Mouse (Mus musculus) heart, postnatal 0 days (tissue): ENCODE measurements at regions not wholly inside any gene's neighbourhood (a gene's known extent, or its start where the extent isn't known, plus 50 kb on each side); places are given as distances from the start of the nearest gene placed in this dataset.

Experiments
- ATAC-seq: fragments of 200-750 bp; cut with Nextera tagmentation; 2 replicates; pipeline ENCODE4 v1.8.0; 2017; ENCODE audit warnings: low read depth, moderate number of reproducible peaks, moderate library complexity; ENCODE audit not compliant: insufficient read depth
- DNase-seq: peaks from one replicate; pipeline ENCODE4 v3.0.0-alpha.2; 2016; ENCODE audit warnings: low spot score
- H3K27ac ChIP-seq: fragments of 300-500 bp; sonication (generic); 2 replicates; pipeline ENCODE4 v1.5.1; 2014; ENCODE audit warnings: low read depth, mild to moderate bottlenecking
- H3K27me3 ChIP-seq: fragments of 300-500 bp; sonication (generic); 2 replicates; pipeline ENCODE4 v1.6.1; 2014; ENCODE audit warnings: low read length, mixed read lengths; ENCODE audit not compliant: control insufficient read depth, insufficient read depth
- H3K36me3 ChIP-seq: fragments of 300-500 bp; sonication (generic); replicated peaks from 2 replicates; pipeline ENCODE4 v1.6.1; 2014; ENCODE audit warnings: low read length, mixed read lengths; ENCODE audit not compliant: control insufficient read depth, insufficient read depth
- H3K4me1 ChIP-seq: fragments of 300-500 bp; sonication (generic); 2 replicates; pipeline ENCODE4 v1.6.1; 2014; ENCODE audit warnings: antibody characterized with exemption; ENCODE audit not compliant: control insufficient read depth, insufficient read depth
- H3K4me2 ChIP-seq: fragments of 300-500 bp; sonication (generic); 2 replicates; pipeline ENCODE4 v1.6.1; 2014; ENCODE audit warnings: low read depth, mild to moderate bottlenecking, low read length, moderate library complexity
- H3K4me3 ChIP-seq: fragments of 300-500 bp; sonication (generic); 2 replicates; pipeline ENCODE4 v1.5.1; 2014; ENCODE audit warnings: low read depth, low read length
- H3K9ac ChIP-seq: fragments of 300-500 bp; sonication (generic); replicated peaks from 2 replicates; pipeline ENCODE4 v1.6.1; 2014; ENCODE audit warnings: low read depth, low read length, mixed read lengths
- H3K9me3 ChIP-seq: fragments of 300-500 bp; sonication (generic); replicated peaks from 2 replicates; pipeline ENCODE4 v1.6.1; 2016; ENCODE audit warnings: low read length; ENCODE audit not compliant: control insufficient read depth
- CTCF ChIP-seq: IDR thresholded peaks from 2 replicates; pipeline ENCODE4 v1.5.1; 2016; ENCODE audit warnings: antibody characterized with exemption, control low read depth, low read depth
- EP300 ChIP-seq: IDR thresholded peaks from 2 replicates; pipeline ENCODE4 v1.6.1; 2016; ENCODE audit warnings: antibody characterized with exemption, low read depth
- WGBS: fragments of 180-500 bp; shearing (Covaris S2); extraction: QIAGEN DNeasy Blood & Tissue Kit; methylation state at CpG from one replicate; pipeline ENCODE4 v1.1.7; 2014; 5-methylcytosine and 5-hydroxymethylcytosine counted together

GRCm38 (mm10) chr4:103466019-103466589, 152.5 kb downstream of the Oma1 start:
- ATAC-seq (no peak), DNase-seq (no peak)
- Histone ChIP-seq H3K4me1 (no peaks in the 10 kb centered on the region), H3K9ac (no peak overlapping the region), H3K4me2 (no peak overlapping the region), H3K9me3 (no peaks in the 10 kb centered on the region), H3K36me3 (no peaks in the 10 kb centered on the region), H3K4me3 (no peak overlapping the region), H3K27me3 (no peaks in the 10 kb centered on the region), H3K27ac (no peak overlapping the region)
- TF ChIP-seq CTCF: no peak
- no peak for TF ChIP-seq EP300
- WGBS: 71% methylated on average over 7 of the region's 7 CpGs

DNA sequence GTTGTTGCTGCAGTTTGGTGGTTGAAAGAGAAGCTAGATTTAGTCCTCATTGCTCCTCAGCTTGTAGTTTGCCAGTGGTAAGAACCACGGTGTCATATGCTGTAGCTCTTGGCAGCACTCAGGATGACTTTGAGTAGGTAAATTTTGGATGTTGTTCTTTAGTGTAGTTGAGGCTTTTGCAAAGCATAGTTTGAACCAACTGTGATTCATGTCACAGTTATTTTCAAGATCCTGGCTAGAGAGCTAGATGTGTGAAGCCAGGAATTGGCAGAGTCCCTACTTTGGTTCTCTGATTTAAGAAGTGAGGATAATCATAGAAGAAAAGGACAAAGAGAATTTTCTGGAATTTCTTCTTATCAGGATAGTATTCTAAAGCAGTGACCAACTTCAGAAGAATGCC, 143.6 kb upstream of the Dab1 start:
- no peaks in the 10 kb centered on the region for H3K36me3 ChIP-seq
- H3K4me1 ChIP-seq: no peaks in the 10 kb centered on the region
- TF ChIP-seq EP300: no peak
- no peak overlapping the region for H3K9ac ChIP-seq
- no peak overlapping the region for H3K4me3 ChIP-seq
- no peak overlapping the region for H3K27ac ChIP-seq
- WGBS: 65% methylated on average over 1 of the region's 1 CpGs
- no peaks in the 10 kb centered on the region for H3K9me3 ChIP-seq
- no peak for DNase-seq
- H3K27me3 ChIP-seq: no peaks in the 10 kb centered on the region
- no peak for ATAC-seq
- no peak overlapping the region for H3K4me2 ChIP-seq

GRCm38 (mm10) chr4:103486140-103486965, 132.8 kb upstream of the Dab1 start:
- no peak overlapping the region for H3K9ac ChIP-seq
- H3K36me3 ChIP-seq: no peaks in the 10 kb centered on the region
- H3K4me1 ChIP-seq: no peaks in the 10 kb centered on the region
- no peak overlapping the region for H3K4me2 ChIP-seq
- WGBS: 67% methylated on average over 8 of the region's 8 CpGs
- ATAC-seq (no peak), DNase-seq (no peak)
- TF ChIP-seq CTCF: no peak
- TF ChIP-seq EP300: no peak
- no peaks in the 10 kb centered on the region for H3K27me3 ChIP-seq
- no peak overlapping the region for H3K4me3 ChIP-seq
- H3K27ac ChIP-seq: no peak overlapping the region
- no peaks in the 10 kb centered on the region for H3K9me3 ChIP-seq

- ATAC-seq (no peak), DNase-seq (no peak)
- no peaks in the 10 kb centered on the region for H3K27me3 ChIP-seq
- no peak overlapping the region for H3K4me3 ChIP-seq
- no peaks in the 10 kb centered on the region for H3K9me3 ChIP-seq
- no peaks in the 10 kb centered on the region for H3K36me3 ChIP-seq
- H3K27ac ChIP-seq: no peak overlapping the region
- H3K9ac ChIP-seq: no peak overlapping the region
- H3K4me1 ChIP-seq: no peaks in the 10 kb centered on the region
- no peak overlapping the region for H3K4me2 ChIP-seq
- 72% methylated on average over 2 of the region's 2 CpGs for WGBS
- TF ChIP-seq EP300 (no peak), CTCF (no peak)
Measured at GRCm38 (mm10) chr4:103508435-103508834, 110.7 kb upstream of the Dab1 start.

DNA sequence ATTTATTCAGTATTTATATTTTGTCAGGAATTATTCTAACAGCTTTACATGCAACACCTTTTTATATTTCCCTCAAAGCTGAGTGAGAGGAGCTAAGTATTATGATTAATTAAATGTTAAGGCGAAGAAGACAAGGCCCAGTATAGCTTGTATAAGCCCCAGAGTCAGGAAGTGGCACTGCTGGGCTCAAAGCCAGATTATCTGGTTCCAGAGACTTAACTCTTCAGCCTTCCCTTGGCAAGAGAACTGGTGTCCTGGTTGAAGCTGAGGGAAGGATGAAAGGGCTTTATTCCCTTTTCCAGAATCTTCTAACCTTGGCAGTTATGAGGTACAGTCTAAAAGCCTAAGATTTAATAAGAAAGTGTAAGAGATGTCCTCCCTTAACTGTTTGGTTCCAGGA, 106.3 kb upstream of the Dab1 start:
- 29% methylated on average over 1 of the region's 1 CpGs for WGBS
- Histone ChIP-seq H3K36me3 (no peaks in the 10 kb centered on the region), H3K4me3 (no peak overlapping the region), H3K4me2 (no peak overlapping the region), H3K27me3 (no peaks in the 10 kb centered on the region), H3K9ac (no peak overlapping the region), H3K4me1 (no peaks in the 10 kb centered on the region), H3K27ac (no peak overlapping the region), H3K9me3 (no peaks in the 10 kb centered on the region)
- no peak for TF ChIP-seq EP300
- no peak for TF ChIP-seq CTCF
- ATAC-seq: no peak
- DNase-seq: no peak
